Mouse (Mus musculus): ENCODE measurements around the gene Tjp3.

GRCm38 (mm10) chr10:81238618-81239017 is 52.8 kb downstream of the Tjp3 start:
- TF ChIP-seq CTCF (IDR thresholded peaks at IDR 0.05; ENCODE audit: extremely low read depth, insufficient read depth, low read length) (no peak), POLR2A (IDR thresholded peaks at IDR 0.05; ENCODE audit: extremely low read depth, insufficient read depth, low read length) (no peak)
